Mouse (Mus musculus) spleen, adult 2 months (tissue): ENCODE measurements around the gene Ankrd40.

Source experiments
- CTCF ChIP-seq: fragments of 200-500 bp; IDR thresholded peaks from 2 replicates; pipeline ENCODE4 v1.5.1; 2011; ENCODE audit warnings: mild to moderate bottlenecking, inconsistent platforms; ENCODE audit not compliant: insufficient read depth, insufficient read length, insufficient replicate concordance; ENCODE audit errors: extremely low read depth
- POLR2A ChIP-seq: fragments of 200-500 bp; IDR thresholded peaks from 2 replicates; pipeline ENCODE4 v1.6.1; 2011; ENCODE audit warnings: low read depth, low read length, inconsistent platforms

- no peak for TF ChIP-seq CTCF
- TF ChIP-seq POLR2A: no peak
These were observed 34.3 kb downstream of the Ankrd40 start for GRCm38 (mm10) chr11:94362101-94362500.
